Mouse (Mus musculus) urinary bladder, adult 2 months (tissue): Measurements from ENCODE around the gene Ing1. TPM values are rescaled to one million over a fixed set of nuclear protein-coding genes. Genes with fewer than 3 reads are reported as not detected.

Experiments used
- DNase-seq: peaks from one replicate; pipeline ENCODE4 v3.0.0; 2022; ENCODE audit warnings: low spot score
- polyA plus RNA-seq: library from polyadenylated mRNA; depleted of rRNA; stranded (reverse); fragments of >200 nt; gene quantifications from 2 replicates; pipeline ENCODE4 v1.2.3, GENCODE M21; 2012; rRNA removed

Ing1 gene
- polyA plus RNA-seq, 1 experiment = 41.4 TPM

DNA sequence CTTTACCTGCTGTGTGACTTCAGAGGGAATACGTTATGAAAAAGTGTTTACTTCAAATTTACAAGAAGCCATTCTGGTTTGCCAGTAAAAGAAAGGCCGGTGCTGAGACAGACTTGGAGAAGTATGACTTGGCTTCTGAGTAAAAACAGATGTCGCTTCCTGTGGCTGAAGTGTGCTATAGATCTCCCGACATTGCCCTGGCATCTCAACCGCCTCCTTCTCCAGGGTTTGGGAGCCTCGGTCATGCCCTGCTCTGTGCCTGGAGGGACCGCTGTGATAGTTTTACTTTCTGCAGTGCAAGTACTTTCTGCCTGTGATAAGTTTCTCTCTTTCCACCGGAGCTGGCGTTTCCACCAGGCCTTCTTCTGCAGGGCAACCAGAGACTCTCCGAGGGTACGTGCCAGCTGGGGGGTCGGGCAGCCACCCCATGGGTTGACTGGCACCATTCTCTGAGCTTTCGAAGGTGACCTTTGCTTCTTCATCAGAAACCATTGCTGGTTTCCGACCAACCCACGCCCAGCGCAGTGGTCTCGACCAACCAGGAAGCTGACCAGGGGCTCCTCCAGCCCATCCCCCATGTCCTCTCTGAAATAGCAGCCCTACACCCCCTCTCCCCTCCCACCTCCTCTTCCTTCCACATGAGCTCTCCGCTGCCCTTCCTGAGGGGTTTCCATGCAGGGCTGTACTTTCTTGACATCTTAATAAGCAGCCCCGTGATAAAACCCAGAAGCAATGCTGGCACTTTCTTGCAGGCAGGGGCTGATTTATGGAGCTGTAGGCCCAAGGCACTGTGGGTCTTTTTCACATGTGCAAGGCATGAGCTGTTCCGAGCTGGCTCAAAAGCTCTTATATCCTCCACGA, 30.4 kb downstream of the Ing1 start:
- peak; percentile 18 for DNase-seq

GRCm38 (mm10) chr8:11586374-11586745, 31.0 kb downstream of the Ing1 start:
- DNase-seq = no peak

GRCm38 (mm10) chr8:11591837-11592236, 36.5 kb downstream of the Ing1 start:
- no peak for DNase-seq

GRCm38 (mm10) chr8:11592296-11592695, 36.9 kb downstream of the Ing1 start:
- peak; percentile 10 for DNase-seq

- no peak for DNase-seq
These were observed 38.0 kb downstream of the Ing1 start for GRCm38 (mm10) chr8:11593222-11593884.

- no peak for DNase-seq
These were observed 45.1 kb downstream of the Ing1 start for GRCm38 (mm10) chr8:11600301-11600951.

DNA sequence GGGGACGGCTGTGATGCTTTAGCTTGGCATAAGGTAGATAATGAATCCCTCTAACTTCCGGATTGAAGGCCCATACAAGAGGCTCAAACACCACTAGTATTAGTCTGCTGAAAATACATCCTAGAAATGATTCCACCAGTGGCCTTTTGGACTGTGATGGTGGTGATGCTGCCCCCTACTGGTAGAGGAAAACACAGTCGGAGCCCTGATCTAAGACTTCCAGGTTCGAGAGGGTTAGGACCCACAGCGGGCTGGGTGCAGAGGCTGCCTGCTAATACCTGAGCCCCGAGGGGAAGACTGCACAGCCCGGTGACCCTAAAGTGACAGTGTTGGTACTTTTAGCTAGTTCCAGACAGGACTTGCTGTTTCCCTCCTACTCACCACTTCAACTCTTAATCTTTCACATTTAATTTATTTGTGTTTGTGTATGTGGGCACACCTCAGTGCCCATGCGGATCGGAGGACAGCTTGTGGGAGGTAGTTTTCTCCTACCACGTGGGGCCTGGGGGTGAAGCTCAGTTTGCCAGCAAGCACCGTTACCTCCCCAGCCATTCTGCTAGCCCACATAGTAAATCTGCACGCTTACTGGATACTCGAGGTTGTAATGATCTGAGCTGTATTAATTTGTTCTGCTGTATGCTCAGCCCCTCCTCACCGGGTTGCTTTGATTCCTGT, 46.8 kb downstream of the Ing1 start:
- DNase-seq = peak; percentile 41

DNA sequence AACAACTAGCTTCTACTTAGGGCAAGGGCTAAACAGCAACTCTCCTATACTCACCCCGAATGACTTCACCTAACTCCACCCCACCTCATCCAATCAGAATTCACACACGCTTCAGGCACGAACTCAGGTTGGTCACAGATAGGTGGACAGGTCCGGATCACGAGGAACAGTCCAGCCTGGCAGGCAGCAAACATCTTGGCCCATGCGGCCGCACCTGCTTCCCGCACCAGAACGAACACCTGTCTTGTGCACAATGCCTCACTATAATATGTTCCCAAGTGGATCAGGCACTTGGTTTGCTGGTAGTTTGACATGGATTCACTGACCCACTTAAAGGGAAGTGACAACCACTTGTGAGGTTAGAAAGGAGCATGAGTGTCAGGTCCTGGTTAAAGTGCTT, 53.5 kb downstream of the Ing1 start:
- no peak for DNase-seq

Other genes starting within 250 kb of the Ing1 start
- 109 and 190 TPM in 2 replicates for gene Col4a2, start 242.8 kb upstream of the Ing1 start, polyA plus RNA-seq
- gene Col4a1, start 242.7 kb upstream of the Ing1 start, polyA plus RNA-seq = 261 and 385 TPM in 2 replicates
- 24.9 and 29.8 TPM in 2 replicates for gene Rab20, start 76.9 kb upstream of the Ing1 start, polyA plus RNA-seq
- 120 and 154 TPM in 2 replicates for gene Naxd, start 58.1 kb upstream of the Ing1 start, polyA plus RNA-seq
- gene Cars2, start 4.8 kb upstream of the Ing1 start, polyA plus RNA-seq = 38.5 and 42.4 TPM in 2 replicates
- 80.5 and 95.6 TPM in 2 replicates for gene Ankrd10, start 80.2 kb downstream of the Ing1 start, polyA plus RNA-seq
- not detected in 2 replicates for gene 1700016D06Rik, start 145.5 kb downstream of the Ing1 start, polyA plus RNA-seq
- 31.5 and 43.8 TPM in 2 replicates for gene Arhgef7, start 172.2 kb downstream of the Ing1 start, polyA plus RNA-seq